Mouse (Mus musculus): ENCODE data around the gene Pex6.
A peak's percentile ranks its signal among the peaks of the same experiment; 100 is the strongest.

Pex6 gene

GRCm38 (mm10) chr17:46710959-46711597 lies at the start of gene Pex6:
Pex6 (plus strand) TSS chr17:46711463.
- DNase-seq: peak; percentile 86 to 89

GRCm38 (mm10) chr17:46661981-46662380 lies 49.3 kb upstream of the Pex6 start:
- DNase-seq: no peak

GRCm38 (mm10) chr17:46662730-46663129 lies 48.5 kb upstream of the Pex6 start:
- no peak for DNase-seq

- no peak for DNase-seq
These were observed 43.6 kb upstream of the Pex6 start for GRCm38 (mm10) chr17:46667712-46668111.

- DNase-seq: no peak
These were observed 41.4 kb upstream of the Pex6 start for GRCm38 (mm10) chr17:46669911-46670310.

GRCm38 (mm10) chr17:46673850-46674529 lies 37.3 kb upstream of the Pex6 start, which contains the start of gene Rrp36:
Rrp36 (minus strand) TSS chr17:46674352.
- peak; percentile 77 to 83 for DNase-seq

GRCm38 (mm10) chr17:46674530-46675283 lies 36.6 kb upstream of the Pex6 start:
- DNase-seq: peak in 1 of 2 experiments; percentile 25

- no peak for DNase-seq
These were observed 32.8 kb upstream of the Pex6 start, which contains the start of gene Mea1 for GRCm38 (mm10) chr17:46678416-46678815. Mea1 (plus strand) TSS chr17:46678793.

- DNase-seq: no peak
These were observed 32.4 kb upstream of the Pex6 start for GRCm38 (mm10) chr17:46678911-46679310.

- DNase-seq: peak in 1 of 2 experiments; percentile 49
These were observed 31.2 kb upstream of the Pex6 start for GRCm38 (mm10) chr17:46679843-46680759.

GRCm38 (mm10) chr17:46680760-46681373 lies 30.4 kb upstream of the Pex6 start, which contains the start of gene Klhdc3:
Klhdc3 (minus strand) TSS chr17:46680914.
- peak; percentile 96 to 97 for DNase-seq

- DNase-seq: no peak
These were observed 29.7 kb upstream of the Pex6 start for GRCm38 (mm10) chr17:46681466-46682118.

- no peak for DNase-seq
These were observed 28.4 kb upstream of the Pex6 start for GRCm38 (mm10) chr17:46682654-46683389.

GRCm38 (mm10) chr17:46685913-46686312 lies 25.4 kb upstream of the Pex6 start:
- no peak for DNase-seq

GRCm38 (mm10) chr17:46690665-46691064 lies 20.6 kb upstream of the Pex6 start:
- DNase-seq: no peak

GRCm38 (mm10) chr17:46691390-46691789 lies 19.9 kb upstream of the Pex6 start:
- DNase-seq: no peak

GRCm38 (mm10) chr17:46694517-46695063 lies 16.7 kb upstream of the Pex6 start:
- DNase-seq: no peak

- no peak for DNase-seq
These were observed 12.7 kb upstream of the Pex6 start for GRCm38 (mm10) chr17:46698515-46698914.

- DNase-seq: no peak
These were observed 12.0 kb upstream of the Pex6 start for GRCm38 (mm10) chr17:46699245-46699644.

GRCm38 (mm10) chr17:46699912-46700311 lies 11.4 kb upstream of the Pex6 start:
- DNase-seq: no peak
